Mouse (Mus musculus): ENCODE data around the gene Sac3d1. TPM values are rescaled to one million over a fixed set of nuclear protein-coding genes. Genes with fewer than 3 reads are reported as not detected.

The Sac3d1 gene
- polyA plus RNA-seq, 1 experiment from 2014 or later = 47.2 TPM

GRCm38 (mm10) chr19:6067011-6067723 is 51.3 kb downstream of the Sac3d1 start:
- peak; percentile 66 for ATAC-seq (replicated peaks; ENCODE audit: low FRiP score)
- under 1% methylated on average over 30 of the region's 30 CpGs for WGBS
- peak overlapping the region; percentile 61 for H3K9ac ChIP-seq
- H3K4me2 ChIP-seq = peak overlapping the region; percentile 95
- peaks cover 33% of the 10 kb centered on the region for H3K36me3 ChIP-seq
- no peaks in the 10 kb centered on the region for H3K27me3 ChIP-seq
- peaks cover 43% of the 10 kb centered on the region for H3K4me1 ChIP-seq
- no peaks in the 10 kb centered on the region for H3K9me3 ChIP-seq (replicated peaks)
- peak overlapping the region; percentile 52 for H3K4me3 ChIP-seq (replicated peaks)
- peak overlapping the region; percentile 88 for H3K27ac ChIP-seq

GRCm38 (mm10) chr19:6066571-6066970 is 51.9 kb downstream of the Sac3d1 start:
- H3K4me2 ChIP-seq = peak overlapping the region; percentile 95
- ATAC-seq (replicated peaks; ENCODE audit: low FRiP score) = no peak
- H3K9ac ChIP-seq = peak overlapping the region; percentile 61
- peaks cover 31% of the 10 kb centered on the region for H3K36me3 ChIP-seq
- 35% methylated on average over 5 of the region's 5 CpGs for WGBS
- no peaks in the 10 kb centered on the region for H3K9me3 ChIP-seq (replicated peaks)
- peaks cover 49% of the 10 kb centered on the region for H3K4me1 ChIP-seq
- H3K27ac ChIP-seq = peak overlapping the region; percentile 88
- peak overlapping the region; percentile 52 for H3K4me3 ChIP-seq (replicated peaks)
- no peaks in the 10 kb centered on the region for H3K27me3 ChIP-seq

Other genes starting within 250 kb of the Sac3d1 start
- 40.2 and 43.1 TPM in 2 replicates for gene Frmd8, start 243.4 kb downstream of the Sac3d1 start, polyA plus RNA-seq (2015; fragmentation: Nextera tagmentation; extraction: Ambion mirVana)
- gene Slc25a45, start 240.8 kb downstream of the Sac3d1 start, polyA plus RNA-seq (2015; fragmentation: Nextera tagmentation; extraction: Ambion mirVana) = 8.1 and 8.5 TPM in 2 replicates
- 4.2 and 4.7 TPM in 2 replicates for gene Tigd3, start 224.5 kb downstream of the Sac3d1 start, polyA plus RNA-seq (2015; fragmentation: Nextera tagmentation; extraction: Ambion mirVana)
- gene Dpf2, start 205.6 kb downstream of the Sac3d1 start, polyA plus RNA-seq (2015; fragmentation: Nextera tagmentation; extraction: Ambion mirVana) = 166 and 178 TPM in 2 replicates
- gene Cdc42ep2, start 193.8 kb downstream of the Sac3d1 start, polyA plus RNA-seq (2015; fragmentation: Nextera tagmentation; extraction: Ambion mirVana) = 13.4 and 15.5 TPM in 2 replicates
- gene Pola2, start 154.4 kb downstream of the Sac3d1 start, polyA plus RNA-seq (2015; fragmentation: Nextera tagmentation; extraction: Ambion mirVana) = 75.3 and 83.2 TPM in 2 replicates
- gene Slc22a20, start 132.5 kb downstream of the Sac3d1 start, polyA plus RNA-seq (2015; fragmentation: Nextera tagmentation; extraction: Ambion mirVana) = not detected in 2 replicates
- 8.4 and 11.1 TPM in 2 replicates for gene Capn1, start 102.8 kb downstream of the Sac3d1 start, polyA plus RNA-seq (2015; fragmentation: Nextera tagmentation; extraction: Ambion mirVana)
- gene Syvn1, start 72.1 kb downstream of the Sac3d1 start, polyA plus RNA-seq (2015; fragmentation: Nextera tagmentation; extraction: Ambion mirVana) = 35.6 and 38.5 TPM in 2 replicates
- gene Mrpl49, start 60.9 kb downstream of the Sac3d1 start, polyA plus RNA-seq (2015; fragmentation: Nextera tagmentation; extraction: Ambion mirVana) = 77.9 and 81.6 TPM in 2 replicates
- 741 and 838 TPM in 2 replicates for gene Fau, start 60.8 kb downstream of the Sac3d1 start, polyA plus RNA-seq (2015; fragmentation: Nextera tagmentation; extraction: Ambion mirVana)
- gene Znhit2, start 57.5 kb downstream of the Sac3d1 start, polyA plus RNA-seq (2015; fragmentation: Nextera tagmentation; extraction: Ambion mirVana) = 33.0 and 33.2 TPM in 2 replicates
- gene Tm7sf2, start 50.3 kb downstream of the Sac3d1 start, polyA plus RNA-seq (2015; fragmentation: Nextera tagmentation; extraction: Ambion mirVana) = 23.6 and 24.9 TPM in 2 replicates
- gene Vps51, start 41.4 kb downstream of the Sac3d1 start, polyA plus RNA-seq (2015; fragmentation: Nextera tagmentation; extraction: Ambion mirVana) = 70.3 and 78.5 TPM in 2 replicates
- not detected in 2 replicates for gene Tmem262, start 38.6 kb downstream of the Sac3d1 start, polyA plus RNA-seq (2015; fragmentation: Nextera tagmentation; extraction: Ambion mirVana)
- 1.6 and 2.0 TPM in 2 replicates for gene Gm28374, start 36.4 kb downstream of the Sac3d1 start, polyA plus RNA-seq (2015; fragmentation: Nextera tagmentation; extraction: Ambion mirVana)
- 73.7 and 79.5 TPM in 2 replicates for gene Zfpl1, start 33.7 kb downstream of the Sac3d1 start, polyA plus RNA-seq (2015; fragmentation: Nextera tagmentation; extraction: Ambion mirVana)
- gene Cdca5, start 33.7 kb downstream of the Sac3d1 start, polyA plus RNA-seq (2015; fragmentation: Nextera tagmentation; extraction: Ambion mirVana) = 44.8 and 45.8 TPM in 2 replicates
- gene AC131692.1, start 24.2 kb downstream of the Sac3d1 start, polyA plus RNA-seq (2015; fragmentation: Nextera tagmentation; extraction: Ambion mirVana) = 0.34 and 0.55 TPM in 2 replicates
- gene Naaladl1, start 12.9 kb downstream of the Sac3d1 start, polyA plus RNA-seq (2015; fragmentation: Nextera tagmentation; extraction: Ambion mirVana) = 0.51 and 0.54 TPM in 2 replicates
- gene Snx15, start 9.7 kb upstream of the Sac3d1 start, polyA plus RNA-seq (2015; fragmentation: Nextera tagmentation; extraction: Ambion mirVana) = 32.3 and 34.2 TPM in 2 replicates
- 0.52 and 0.54 TPM in 2 replicates for gene Batf2, start 22.3 kb upstream of the Sac3d1 start, polyA plus RNA-seq (2015; fragmentation: Nextera tagmentation; extraction: Ambion mirVana)
- 103 and 113 TPM in 2 replicates for gene Arl2, start 22.9 kb upstream of the Sac3d1 start, polyA plus RNA-seq (2015; fragmentation: Nextera tagmentation; extraction: Ambion mirVana)
- gene Majin, start 65.7 kb upstream of the Sac3d1 start, polyA plus RNA-seq (2015; fragmentation: Nextera tagmentation; extraction: Ambion mirVana) = not detected in 2 replicates
- gene Gpha2, start 107.7 kb upstream of the Sac3d1 start, polyA plus RNA-seq (2015; fragmentation: Nextera tagmentation; extraction: Ambion mirVana) = 0.39 and 0.74 TPM in 2 replicates
- gene Ppp2r5b, start 117.2 kb upstream of the Sac3d1 start, polyA plus RNA-seq (2015; fragmentation: Nextera tagmentation; extraction: Ambion mirVana) = 22.9 and 27.6 TPM in 2 replicates
- gene Atg2a, start 123.0 kb upstream of the Sac3d1 start, polyA plus RNA-seq (2015; fragmentation: Nextera tagmentation; extraction: Ambion mirVana) = 9.8 and 12.1 TPM in 2 replicates
- gene Ehd1, start 158.1 kb upstream of the Sac3d1 start, polyA plus RNA-seq (2015; fragmentation: Nextera tagmentation; extraction: Ambion mirVana) = 67.8 and 81.8 TPM in 2 replicates
- gene Cdc42bpg, start 187.8 kb upstream of the Sac3d1 start, polyA plus RNA-seq (2015; fragmentation: Nextera tagmentation; extraction: Ambion mirVana) = 0.78 and 1.0 TPM in 2 replicates
- gene Men1, start 216.3 kb upstream of the Sac3d1 start, polyA plus RNA-seq (2015; fragmentation: Nextera tagmentation; extraction: Ambion mirVana) = 82.1 and 91.8 TPM in 2 replicates
- 18.7 and 21.9 TPM in 2 replicates for gene Map4k2, start 222.5 kb upstream of the Sac3d1 start, polyA plus RNA-seq (2015; fragmentation: Nextera tagmentation; extraction: Ambion mirVana)
- 155 and 165 TPM in 2 replicates for gene Sf1, start 245.0 kb upstream of the Sac3d1 start, polyA plus RNA-seq (2015; fragmentation: Nextera tagmentation; extraction: Ambion mirVana)

All from kidney, embryonic 15.5 days (tissue).